Mouse (Mus musculus): Measurements from ENCODE around the gene Bsn.

Bsn gene

GRCm38 (mm10) chr9:108150486-108150885, 39.7 kb downstream of the Bsn start:
- CTCF ChIA-PET, result no interaction called here

GRCm38 (mm10) chr9:108149817-108150216, 40.4 kb downstream of the Bsn start:
- CTCF ChIA-PET, result no interaction called here

DNA sequence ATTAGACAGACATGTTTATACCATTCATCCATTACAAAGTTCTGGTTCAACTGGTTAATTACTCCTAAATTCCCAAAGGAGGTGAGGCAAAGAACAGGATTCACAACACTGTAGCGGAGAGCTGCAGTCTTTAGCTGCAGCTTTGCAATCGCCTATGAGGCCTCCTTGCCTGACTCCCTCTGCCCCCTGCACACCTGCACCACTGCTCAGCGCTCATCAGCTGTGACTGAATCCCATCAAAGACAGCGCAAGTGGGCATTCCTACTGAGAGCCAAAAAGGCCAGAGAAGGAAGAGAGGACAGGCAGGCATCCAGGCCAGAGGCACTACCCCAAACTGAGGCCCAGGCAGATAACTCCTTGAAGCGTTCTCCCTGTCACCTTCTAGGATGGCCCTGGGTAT, 42.6 kb downstream of the Bsn start:
- CTCF ChIA-PET, result no interaction called here

GRCm38 (mm10) chr9:108146451-108146850, 43.7 kb downstream of the Bsn start:
- CTCF ChIA-PET, result interaction anchor here (0.6 to 0.7 kb wide), 2 partner anchors 10 to 15 kb away, joined by 5 to 9 read pairs; no protein-coding TSS in a partner anchor

DNA sequence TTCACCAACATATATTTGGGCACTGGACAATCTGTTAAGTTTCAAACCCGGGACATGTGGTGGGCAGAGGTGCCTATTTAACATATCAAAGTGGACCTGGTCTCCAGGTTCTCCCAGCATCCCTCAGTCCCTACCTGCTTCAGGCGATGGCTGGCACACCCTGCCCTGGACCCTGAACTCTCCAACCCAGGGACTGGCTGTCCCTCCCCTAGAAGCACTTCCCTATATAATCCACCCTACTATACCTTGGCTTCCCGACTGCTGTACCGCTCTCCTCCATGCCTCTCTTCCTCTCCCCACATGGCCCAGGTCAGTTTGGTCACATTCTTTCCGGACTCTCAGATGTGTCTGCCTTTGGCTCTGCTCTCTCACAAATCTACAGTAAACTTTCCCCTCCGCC, 44.4 kb downstream of the Bsn start:
- CTCF ChIA-PET, result interaction anchor here (0.7 kb wide), 1 partner anchor 9 kb away, joined by 9 read pairs; no protein-coding TSS in a partner anchor

GRCm38 (mm10) chr9:108144371-108145270, 45.6 kb downstream of the Bsn start:
- CTCF ChIA-PET, result no interaction called here

GRCm38 (mm10) chr9:108143470-108143869, 46.7 kb downstream of the Bsn start:
- CTCF ChIA-PET, result no interaction called here

DNA sequence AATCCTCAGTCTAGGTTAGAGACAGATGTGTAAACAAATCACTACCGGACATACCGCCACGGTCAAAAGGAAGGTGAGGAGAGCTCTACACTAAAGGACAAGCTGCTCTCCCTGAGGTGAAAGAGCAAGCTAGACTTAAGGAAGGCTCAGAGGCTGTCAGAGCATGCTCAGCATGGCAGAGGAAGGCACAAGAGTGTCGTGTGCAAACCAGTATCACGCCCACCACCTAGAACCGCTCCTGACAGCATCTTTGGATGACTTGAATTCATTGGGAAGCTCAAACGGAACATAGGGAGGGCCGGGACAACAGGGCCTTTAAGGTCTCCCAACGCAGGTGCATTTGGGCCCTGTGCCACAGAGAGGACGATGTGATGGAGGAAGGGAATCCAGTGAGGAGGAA, 48.8 kb downstream of the Bsn start:
- CTCF ChIA-PET, result interaction anchor here (0.5 kb wide), 1 partner anchor 23 kb away, joined by 8 read pairs; no protein-coding TSS in a partner anchor

GRCm38 (mm10) chr9:108139963-108140695, 50.1 kb downstream of the Bsn start:
- CTCF ChIA-PET, result no interaction called here

GRCm38 (mm10) chr9:108139169-108139962, 50.8 kb downstream of the Bsn start:
- CTCF ChIA-PET, result no interaction called here

DNA sequence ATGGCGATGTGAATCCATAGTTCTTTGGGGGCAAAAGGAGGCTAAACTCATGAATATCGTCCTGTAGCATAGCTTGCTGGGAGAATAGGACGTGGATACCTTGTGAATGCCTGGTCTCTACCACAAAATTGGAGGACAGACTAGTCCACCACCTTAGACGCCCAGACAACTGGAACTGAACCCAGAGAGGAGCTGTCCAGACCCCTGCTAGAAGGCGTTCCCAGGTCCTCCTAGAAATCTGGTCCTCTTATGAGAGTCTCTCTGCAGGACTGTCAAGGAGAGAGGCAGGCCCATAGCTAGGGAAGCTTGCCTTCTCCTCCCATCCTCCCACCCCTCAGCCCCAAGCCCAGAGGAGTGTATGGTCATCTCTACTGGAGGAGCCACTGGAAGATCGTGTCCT, 52.1 kb downstream of the Bsn start:
- CTCF ChIA-PET, result no interaction called here

- CTCF ChIA-PET, result no interaction called here
Measured at GRCm38 (mm10) chr9:108137523-108137922, 52.7 kb downstream of the Bsn start.

- CTCF ChIA-PET, result interaction anchor here (0.6 to 0.8 kb wide), 3 partner anchors 9 to 66 kb away, joined by 4 to 9 read pairs (median 5); no protein-coding TSS in a partner anchor
Measured at GRCm38 (mm10) chr9:108136930-108137462, 53.2 kb downstream of the Bsn start.

- CTCF ChIA-PET, result interaction anchor here (0.7 to 0.8 kb wide), 2 partner anchors 49 to 67 kb away, joined by 4 to 5 read pairs; no protein-coding TSS in a partner anchor
Measured at GRCm38 (mm10) chr9:108136225-108136624, 54.0 kb downstream of the Bsn start.

DNA sequence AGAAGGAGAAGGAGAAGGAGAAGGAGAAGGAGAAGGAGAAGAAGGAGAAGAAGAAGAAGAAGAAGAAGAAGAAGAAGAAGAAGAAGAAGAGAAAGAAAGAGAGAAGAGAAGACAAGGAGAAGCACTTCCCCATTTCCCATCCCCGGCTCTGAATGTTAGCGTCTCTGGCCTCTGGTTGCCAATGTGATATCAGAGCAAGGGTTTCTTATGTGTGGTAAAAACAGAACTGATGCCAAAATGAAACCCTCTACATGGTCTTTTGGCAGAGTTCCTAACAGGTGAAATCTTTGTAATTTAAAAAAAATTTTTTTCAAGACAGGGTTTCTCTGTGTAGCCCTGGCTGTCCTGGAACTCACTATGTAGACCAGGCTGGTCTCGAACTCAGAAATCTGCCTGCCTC, 54.5 kb downstream of the Bsn start:
- CTCF ChIA-PET, result interaction anchor here (0.7 kb wide), 1 partner anchor 49 kb away, joined by 4 read pairs; no protein-coding TSS in a partner anchor

GRCm38 (mm10) chr9:108133478-108133877, 56.7 kb downstream of the Bsn start:
- CTCF ChIA-PET, result no interaction called here

DNA sequence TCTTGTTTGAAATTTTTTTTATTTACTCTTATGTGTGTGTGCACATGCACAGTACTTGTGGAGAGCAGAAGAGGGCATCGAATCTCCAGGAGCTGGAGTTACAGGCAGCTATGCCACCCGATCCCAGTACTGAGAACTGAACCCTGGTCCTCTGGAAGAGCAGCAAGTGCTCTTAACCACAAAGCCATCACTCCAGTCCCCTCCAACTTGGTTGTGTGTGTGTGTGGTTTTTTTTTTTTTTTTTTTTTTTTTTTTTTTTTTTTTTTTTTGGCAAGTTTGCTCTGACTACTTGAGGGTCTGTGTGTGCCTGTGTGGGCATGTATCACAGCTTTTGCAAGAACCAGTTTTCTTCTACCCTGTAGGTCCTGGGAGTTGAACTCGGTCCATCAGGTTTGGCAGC, 57.8 kb downstream of the Bsn start:
- CTCF ChIA-PET, result no interaction called here

DNA sequence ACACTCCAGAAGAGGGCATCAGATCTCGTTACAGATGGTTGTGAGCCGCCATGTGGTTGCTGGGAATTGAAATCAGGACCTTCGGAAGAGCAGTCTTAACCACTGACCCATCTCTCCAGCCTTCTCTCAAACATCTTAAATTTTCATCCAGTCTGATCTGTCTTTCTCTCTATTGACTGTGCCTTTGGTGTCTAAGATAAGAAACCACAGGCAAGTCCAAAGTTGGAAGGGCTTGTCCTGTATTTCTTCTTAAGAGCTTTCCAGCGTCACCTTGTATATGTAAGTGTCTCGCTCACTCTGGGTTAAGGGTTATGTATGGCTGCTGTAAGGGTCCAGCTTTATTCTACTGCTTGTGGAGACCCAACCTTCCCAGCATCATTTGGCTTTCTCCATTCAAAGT, 58.7 kb downstream of the Bsn start:
- CTCF ChIA-PET, result no interaction called here

DNA sequence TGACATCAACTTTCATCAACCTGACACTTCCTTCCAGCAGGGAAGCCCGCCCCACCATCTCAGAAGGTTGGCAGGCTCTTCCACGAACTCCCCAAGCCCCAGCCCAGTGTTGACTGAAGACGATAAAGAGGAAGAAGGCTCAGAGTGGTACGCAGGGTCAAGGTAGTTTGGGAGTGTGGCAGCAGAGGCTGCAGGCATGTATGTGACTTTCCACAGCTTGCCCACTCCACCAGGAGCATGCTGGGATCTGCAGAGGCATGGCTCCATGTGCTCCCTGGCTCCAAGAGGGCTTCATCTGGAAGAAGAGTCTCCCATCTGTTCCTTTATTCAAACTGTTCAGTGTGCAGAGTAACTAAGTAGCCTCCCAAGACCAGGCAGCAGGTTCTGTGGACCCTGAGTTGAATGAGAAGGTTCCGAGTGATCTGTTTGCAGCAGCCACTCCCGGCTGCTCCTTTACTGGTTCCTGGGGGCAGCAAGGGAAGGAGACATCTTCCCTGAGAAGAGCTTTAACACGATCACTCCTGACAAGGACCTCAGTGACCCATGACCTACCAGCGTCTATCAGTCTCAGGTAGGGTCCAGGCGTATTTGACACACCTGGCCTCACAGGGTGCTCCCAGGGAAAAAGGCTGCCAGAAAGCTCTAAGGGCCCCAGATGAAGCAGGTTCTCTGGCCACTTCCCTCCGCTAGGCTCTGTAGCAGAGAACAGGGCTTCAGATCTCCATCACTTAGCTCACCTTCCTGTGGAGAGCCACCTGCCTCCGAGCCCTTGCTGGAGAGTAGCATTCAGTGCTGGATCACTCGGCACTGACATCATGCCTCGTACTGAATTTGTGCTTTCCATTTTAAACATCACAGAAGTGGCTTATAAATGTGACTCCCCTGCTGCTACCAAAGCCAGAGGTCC, 60.9 kb downstream of the Bsn start:
- CTCF ChIA-PET, result no interaction called here

DNA sequence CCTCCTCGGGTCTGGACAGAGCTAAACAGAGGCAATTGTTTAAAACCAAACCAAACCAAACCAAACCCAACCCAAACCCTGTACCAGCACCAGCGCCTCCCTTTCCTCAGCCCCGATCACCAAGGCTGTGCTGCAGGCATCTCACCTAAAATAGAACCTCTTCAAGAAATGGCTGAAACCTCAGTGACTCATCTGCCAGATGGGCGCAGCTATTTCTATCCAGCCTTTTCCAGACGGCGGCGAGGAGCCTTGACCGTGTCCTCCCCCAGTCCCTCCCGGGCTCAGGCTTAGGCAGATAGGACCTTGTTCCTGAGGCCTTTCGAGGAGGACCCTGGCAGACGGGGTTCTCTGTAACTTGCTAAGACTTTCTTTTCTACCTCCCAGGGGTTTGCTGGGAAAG, 61.9 kb downstream of the Bsn start:
- CTCF ChIA-PET, result no interaction called here

All from spleen, embryonic (tissue).